ENCODE assay signal across 23 mouse cellular contexts in genomic region chr15:94864134-94864533, GRCm38 (mm10).
DNase-seq lines count a peak whose midpoint lies in the region; ATAC-seq and TF ChIP-seq lines count a peak whose summit lies in the region.
"Had no signal": no experiment of that assay in that cellular context is flagged by ENCODE, and none has a peak within 500 bp of the region (broad histone marks: within the 10 kb centered on the region; RNA-seq: fewer than 3 reads in every experiment).

No protein-coding gene starts in this region.

- H3K36me3 ChIP-seq in forebrain, embryonic 15.5 days: no peaks in the 10 kb centered on the region
- H3K36me3 ChIP-seq in forebrain, embryonic 13.5 days (ENCODE audit: poor library complexity, severe bottlenecking): no peaks in the 10 kb centered on the region
- no peaks in the 10 kb centered on the region for H3K36me3 ChIP-seq in midbrain, embryonic 12.5 days
- H3K36me3 ChIP-seq in midbrain, postnatal 0 days (ENCODE audit: insufficient read depth, low read length): no peaks in the 10 kb centered on the region
- H3K36me3 ChIP-seq: intestine, embryonic 15.5 days; limb, embryonic 10.5 days; liver, embryonic 15.5 days; lung, embryonic 15.5 days; neural tube, embryonic 13.5 days had no signal

- no peaks in the 10 kb centered on the region for H3K9me3 ChIP-seq in forebrain, embryonic 15.5 days
- H3K9me3 ChIP-seq in forebrain, embryonic 13.5 days (replicated peaks): no peaks in the 10 kb centered on the region
- no peaks in the 10 kb centered on the region for H3K9me3 ChIP-seq in midbrain, embryonic 12.5 days
- no peaks in the 10 kb centered on the region for H3K9me3 ChIP-seq in midbrain, postnatal 0 days (ENCODE audit: low read length)
- H3K9me3 ChIP-seq: intestine, embryonic 15.5 days; limb, embryonic 10.5 days; lung, embryonic 15.5 days; neural tube, embryonic 13.5 days had no signal

- no peak overlapping the region for H3K4me2 ChIP-seq in forebrain, embryonic 15.5 days (replicated peaks)
- H3K4me2 ChIP-seq in forebrain, embryonic 13.5 days: no peak overlapping the region
- no peak overlapping the region for H3K4me2 ChIP-seq in midbrain, embryonic 12.5 days (replicated peaks)
- no peak overlapping the region for H3K4me2 ChIP-seq in midbrain, postnatal 0 days (ENCODE audit: low read depth, low read length, poor library complexity, severe bottlenecking)
- H3K4me2 ChIP-seq: intestine, embryonic 15.5 days; liver, embryonic 15.5 days; lung, embryonic 15.5 days; neural tube, embryonic 13.5 days had no signal

- no peak for TF ChIP-seq CTCF in midbrain, postnatal 0 days (IDR thresholded peaks at IDR 0.05)

- no peak overlapping the region for H3K9ac ChIP-seq in forebrain, embryonic 15.5 days (replicated peaks)
- no peak overlapping the region for H3K9ac ChIP-seq in forebrain, embryonic 13.5 days
- no peak overlapping the region for H3K9ac ChIP-seq in midbrain, embryonic 12.5 days (replicated peaks)
- no peak overlapping the region for H3K9ac ChIP-seq in midbrain, postnatal 0 days (replicated peaks; ENCODE audit: low read length, poor library complexity, severe bottlenecking)
- H3K9ac ChIP-seq: intestine, embryonic 15.5 days; liver, embryonic 15.5 days; lung, embryonic 15.5 days; neural tube, embryonic 13.5 days had no signal

- H3K4me3 ChIP-seq in forebrain, embryonic 15.5 days: no peak overlapping the region
- no peak overlapping the region for H3K4me3 ChIP-seq in forebrain, embryonic 13.5 days
- H3K4me3 ChIP-seq in midbrain, embryonic 12.5 days: no peak overlapping the region
- no peak overlapping the region for H3K4me3 ChIP-seq in midbrain, postnatal 0 days (ENCODE audit: low read depth, low read length)
- H3K4me3 ChIP-seq: intestine, embryonic 15.5 days; limb, embryonic 10.5 days; liver, embryonic 15.5 days; lung, embryonic 15.5 days; myocyte; neural tube, embryonic 13.5 days had no signal

- DNase-seq in layer of hippocampus, adult 9-11 months: peak; percentile 15
- no peak for DNase-seq in layer of hippocampus, adult 11-12 months (ENCODE audit: low spot score)
- DNase-seq in midbrain, postnatal 0 days (ENCODE audit: low spot score): no peak
- no peak for DNase-seq in kidney, adult 18-20 months
- DNase-seq: cerebellum, adult 8-10 months; gastrocnemius, postnatal 36 days; heart, postnatal 4 days; kidney, postnatal 25 days; liver; lung, postnatal 4 days; retina, postnatal 1 day; thymus, postnatal 25 days had no signal

- H3K27ac ChIP-seq in forebrain, embryonic 15.5 days (replicated peaks): 0 out of 2 replicates have a peak overlapping the region, but pooled peaks have one; percentile 12
- no peak overlapping the region for H3K27ac ChIP-seq in forebrain, embryonic 13.5 days
- H3K27ac ChIP-seq in midbrain, embryonic 12.5 days (replicated peaks): peak overlapping the region; percentile 42; the same call in 1 of the 2 replicates
- H3K27ac ChIP-seq in midbrain, postnatal 0 days (ENCODE audit: low read depth, low read length): peak overlapping the region; percentile 47
- H3K27ac ChIP-seq: intestine, embryonic 15.5 days; limb, embryonic 10.5 days; liver, embryonic 15.5 days; lung, embryonic 15.5 days; neural tube, embryonic 13.5 days had no signal

- WGBS in forebrain, embryonic 15.5 days: 14% methylated on average over 1 of the region's 1 CpGs
- 9% methylated on average over 1 of the region's 1 CpGs for WGBS in forebrain, embryonic 13.5 days
- WGBS in midbrain, embryonic 12.5 days: 22% methylated on average over 1 of the region's 1 CpGs
- 17% methylated on average over 1 of the region's 1 CpGs for WGBS in midbrain, postnatal 0 days

- no peaks in the 10 kb centered on the region for H3K27me3 ChIP-seq in forebrain, embryonic 15.5 days
- H3K27me3 ChIP-seq in forebrain, embryonic 13.5 days: no peaks in the 10 kb centered on the region
- H3K27me3 ChIP-seq in midbrain, embryonic 12.5 days: peaks cover 4% of the 10 kb centered on the region
- no peaks in the 10 kb centered on the region for H3K27me3 ChIP-seq in midbrain, postnatal 0 days (ENCODE audit: insufficient read depth, low read length)
- H3K27me3 ChIP-seq: intestine, embryonic 15.5 days; liver, embryonic 15.5 days; lung, embryonic 15.5 days; neural tube, embryonic 13.5 days; Patski had no signal

- no peak for ATAC-seq in forebrain, embryonic 15.5 days (replicated peaks)
- ATAC-seq in forebrain, embryonic 13.5 days: no peak
- ATAC-seq in midbrain, embryonic 12.5 days (ENCODE audit: low FRiP score, low read depth): peak; percentile 38; the same call in 1 of the 2 replicates
- ATAC-seq in midbrain, postnatal 0 days (ENCODE audit: low FRiP score): no peak
- ATAC-seq: hindbrain, embryonic 16.5 days; intestine, embryonic 15.5 days; Patski had no signal

- peaks cover 16% of the 10 kb centered on the region for H3K4me1 ChIP-seq in forebrain, embryonic 15.5 days
- H3K4me1 ChIP-seq in forebrain, embryonic 13.5 days: no peaks in the 10 kb centered on the region
- peaks cover 6% of the 10 kb centered on the region; the same call in 1 of the 2 replicates for H3K4me1 ChIP-seq in midbrain, embryonic 12.5 days
- H3K4me1 ChIP-seq in midbrain, postnatal 0 days (ENCODE audit: insufficient read depth, low read length): peaks cover 4% of the 10 kb centered on the region; the same call in 1 of the 2 replicates
- H3K4me1 ChIP-seq: intestine, embryonic 15.5 days; liver, embryonic 15.5 days; lung, embryonic 15.5 days had no signal
